Mouse (Mus musculus): ENCODE data around the gene P3h3. TPM values are rescaled to one million over a fixed set of nuclear protein-coding genes. Genes with fewer than 3 reads are reported as not detected.
"Not testable (repeated sequence)": the region's sequence is repeated elsewhere in the genome, so short reads cannot be mapped to it uniquely, and the experiment has no call there.

P3h3 gene
- polyA plus RNA-seq, 1 experiment from 2014 or later: 61.7 TPM

- H3K27me3 ChIP-seq: no peaks in the 10 kb centered on the region
- WGBS: 80% methylated on average over 24 of the region's 24 CpGs
- peak overlapping the region; percentile 88 for H3K4me3 ChIP-seq
- peaks cover 41% of the 10 kb centered on the region for H3K36me3 ChIP-seq
- 0 out of 2 replicates have a peak overlapping the region, but pooled peaks have one; percentile 12 for H3K27ac ChIP-seq
- H3K4me1 ChIP-seq: peaks cover 33% of the 10 kb centered on the region
- H3K4me2 ChIP-seq (replicated peaks): peak overlapping the region; percentile 61
- no peak for ATAC-seq (ENCODE audit: insufficient number of reproducible peaks, insufficient read depth, low FRiP score, low TSS enrichment)
- no peaks in the 10 kb centered on the region for H3K9me3 ChIP-seq
- H3K9ac ChIP-seq: no peak overlapping the region
Observed at GRCm38 (mm10) chr6:124811701-124812560, 45.6 kb downstream of the P3h3 start.

- 88% methylated on average over 4 of the region's 4 CpGs for WGBS
- H3K36me3 ChIP-seq: peaks cover 35% of the 10 kb centered on the region
- peaks cover 33% of the 10 kb centered on the region for H3K4me1 ChIP-seq
- H3K27me3 ChIP-seq: no peaks in the 10 kb centered on the region
- no peak overlapping the region for H3K4me3 ChIP-seq
- no peaks in the 10 kb centered on the region for H3K9me3 ChIP-seq
- ATAC-seq (ENCODE audit: insufficient number of reproducible peaks, insufficient read depth, low FRiP score, low TSS enrichment): no peak
- no peak overlapping the region for H3K27ac ChIP-seq
- H3K4me2 ChIP-seq (replicated peaks): no peak overlapping the region
- H3K9ac ChIP-seq: no peak overlapping the region
Observed at GRCm38 (mm10) chr6:124811403-124811665, 46.2 kb downstream of the P3h3 start.

- not testable (repeated sequence) for H3K9me3 ChIP-seq; H3K9ac ChIP-seq; H3K27me3 ChIP-seq; H3K4me2 ChIP-seq (replicated peaks); ATAC-seq (ENCODE audit: insufficient number of reproducible peaks, insufficient read depth, low FRiP score, low TSS enrichment); H3K27ac ChIP-seq; H3K4me3 ChIP-seq
- peaks cover 29% of the 10 kb centered on the region for H3K36me3 ChIP-seq
- peaks cover 37% of the 10 kb centered on the region for H3K4me1 ChIP-seq
- WGBS: 88% methylated on average over 11 of the region's 11 CpGs
Observed at GRCm38 (mm10) chr6:124810566-124811402, 46.8 kb downstream of the P3h3 start.

- WGBS: 47% methylated on average over 14 of the region's 14 CpGs
- H3K4me1 ChIP-seq: peaks cover 40% of the 10 kb centered on the region
Observed at GRCm38 (mm10) chr6:124809775-124810538, 47.6 kb downstream of the P3h3 start.

GRCm38 (mm10) chr6:124809052-124809774 is 48.3 kb downstream of the P3h3 start:
- H3K4me2 ChIP-seq (replicated peaks): peak overlapping the region; percentile 98

More at GRCm38 (mm10) chr6:124809775-124810538, 47.6 kb downstream of the P3h3 start:
- ATAC-seq (ENCODE audit: insufficient number of reproducible peaks, insufficient read depth, low FRiP score, low TSS enrichment): no peak
- H3K9me3 ChIP-seq: no peaks in the 10 kb centered on the region
- peak overlapping the region; percentile 74 for H3K9ac ChIP-seq
- peak overlapping the region; percentile 91 for H3K27ac ChIP-seq
- H3K4me2 ChIP-seq (replicated peaks): peak overlapping the region; percentile 98
- H3K27me3 ChIP-seq: no peaks in the 10 kb centered on the region
- H3K4me3 ChIP-seq: peak overlapping the region; percentile 60
- H3K36me3 ChIP-seq: peaks cover 21% of the 10 kb centered on the region

GRCm38 (mm10) chr6:124808358-124809012 is 49.1 kb downstream of the P3h3 start, which contains the start of gene Spsb2:
Spsb2 (plus strand) TSS chr6:124808661.
- Histone ChIP-seq H3K4me1 (peaks cover 32% of the 10 kb centered on the region), H3K36me3 (peaks cover 21% of the 10 kb centered on the region), H3K27me3 (no peaks in the 10 kb centered on the region), H3K27ac (peak within 1 kb of the TSS; percentile 91), H3K4me3 (peak within 1 kb of the TSS; percentile 60), H3K4me2 (replicated peaks) (peak within 1 kb of the TSS; percentile 98), H3K9me3 (no peaks in the 10 kb centered on the region), H3K9ac (peak within 1 kb of the TSS; percentile 74)
- 4% methylated on average over 29 of the region's 29 CpGs for WGBS
- peak; percentile 38 for ATAC-seq (ENCODE audit: insufficient number of reproducible peaks, insufficient read depth, low FRiP score, low TSS enrichment)

More at GRCm38 (mm10) chr6:124809052-124809774, 48.3 kb downstream of the P3h3 start:
- no peaks in the 10 kb centered on the region for H3K9me3 ChIP-seq
- peak; percentile 3; the same call in 1 of the 2 replicates for ATAC-seq (ENCODE audit: insufficient number of reproducible peaks, insufficient read depth, low FRiP score, low TSS enrichment)
- H3K4me3 ChIP-seq: peak overlapping the region; percentile 60
- peaks cover 21% of the 10 kb centered on the region for H3K36me3 ChIP-seq
- peak overlapping the region; percentile 74 for H3K9ac ChIP-seq
- under 1% methylated on average over 35 of the region's 35 CpGs for WGBS
- H3K27me3 ChIP-seq: no peaks in the 10 kb centered on the region
- H3K27ac ChIP-seq: peak overlapping the region; percentile 91
- peaks cover 33% of the 10 kb centered on the region for H3K4me1 ChIP-seq

- peaks cover 31% of the 10 kb centered on the region for H3K4me1 ChIP-seq
- no peak overlapping the region for H3K9ac ChIP-seq
- ATAC-seq (ENCODE audit: insufficient number of reproducible peaks, insufficient read depth, low FRiP score, low TSS enrichment): no peak
- peak overlapping the region; percentile 98 for H3K4me2 ChIP-seq (replicated peaks)
- peak overlapping the region; percentile 91 for H3K27ac ChIP-seq
- 81% methylated on average over 6 of the region's 6 CpGs for WGBS
- no peaks in the 10 kb centered on the region for H3K9me3 ChIP-seq
- peaks cover 21% of the 10 kb centered on the region for H3K36me3 ChIP-seq
- H3K27me3 ChIP-seq: no peaks in the 10 kb centered on the region
- peak overlapping the region; percentile 60; the same call in 1 of the 2 replicates for H3K4me3 ChIP-seq
Observed at GRCm38 (mm10) chr6:124807986-124808357, 49.6 kb downstream of the P3h3 start.

GRCm38 (mm10) chr6:124807366-124807765 is 50.2 kb downstream of the P3h3 start:
- H3K4me1 ChIP-seq: peaks cover 25% of the 10 kb centered on the region

GRCm38 (mm10) chr6:124806446-124807140 is 51.0 kb downstream of the P3h3 start:
- H3K4me1 ChIP-seq: peaks cover 20% of the 10 kb centered on the region

More at GRCm38 (mm10) chr6:124807366-124807765, 50.2 kb downstream of the P3h3 start:
- no peak overlapping the region for H3K4me3 ChIP-seq
- no peaks in the 10 kb centered on the region for H3K27me3 ChIP-seq
- H3K9me3 ChIP-seq: no peaks in the 10 kb centered on the region
- peaks cover 21% of the 10 kb centered on the region for H3K36me3 ChIP-seq
- H3K4me2 ChIP-seq (replicated peaks): no peak overlapping the region
- no peak overlapping the region for H3K9ac ChIP-seq
- ATAC-seq (ENCODE audit: insufficient number of reproducible peaks, insufficient read depth, low FRiP score, low TSS enrichment): no peak
- 79% methylated on average over 4 of the region's 4 CpGs for WGBS
- H3K27ac ChIP-seq: no peak overlapping the region

More at GRCm38 (mm10) chr6:124806446-124807140, 51.0 kb downstream of the P3h3 start:
- Histone ChIP-seq H3K4me3 (peak overlapping the region; percentile 44), H3K9me3 (no peaks in the 10 kb centered on the region), H3K4me2 (replicated peaks) (peak overlapping the region; percentile 74), H3K27ac (peak overlapping the region; percentile 89), H3K9ac (no peak overlapping the region), H3K36me3 (peaks cover 13% of the 10 kb centered on the region), H3K27me3 (no peaks in the 10 kb centered on the region)
- 76% methylated on average over 7 of the region's 7 CpGs for WGBS
- ATAC-seq (ENCODE audit: insufficient number of reproducible peaks, insufficient read depth, low FRiP score, low TSS enrichment): no peak

Data from embryonic facial prominence, embryonic 12.5 days (tissue).